Mouse (Mus musculus) embryonic fibroblast, embryonic 13.5 days (primary cell): Measurements from ENCODE around the gene Herc3. TPM values are rescaled to one million over a fixed set of nuclear protein-coding genes. Genes with fewer than 3 reads are reported as not detected.
"Not testable (repeated sequence)": the region's sequence is repeated elsewhere in the genome, so short reads cannot be mapped to it uniquely, and the experiment has no call there.

ENCODE experiments used
- H3K27ac ChIP-seq: 2 replicates; pipeline ENCODE4 v1.5.1; 2012; ENCODE audit warnings: low read length, control low read depth, inconsistent platforms; ENCODE audit not compliant: insufficient read depth
- H3K4me1 ChIP-seq: 2 replicates; pipeline ENCODE4 v1.6.1; 2011; ENCODE audit warnings: low read length; ENCODE audit not compliant: control insufficient read depth, insufficient read depth
- H3K4me3 ChIP-seq: 2 replicates; pipeline ENCODE4 v1.5.1; 2011; ENCODE audit warnings: mild to moderate bottlenecking, control low read depth, low read length; ENCODE audit not compliant: insufficient read depth
- CTCF ChIP-seq: IDR thresholded peaks from 2 replicates; pipeline ENCODE4 v1.5.1; 2011; ENCODE audit warnings: mild to moderate bottlenecking, control low read depth, low read length, moderate library complexity, borderline replicate concordance; ENCODE audit not compliant: insufficient read depth
- POLR2A ChIP-seq: IDR thresholded peaks from 2 replicates; pipeline ENCODE4 v1.6.1; 2011; ENCODE audit warnings: low read depth, mild to moderate bottlenecking, control low read depth, low read length, moderate library complexity
- polyA plus RNA-seq: library from polyadenylated mRNA; stranded (reverse); fragments of >200 nt; gene quantifications from 2 replicates; pipeline ENCODE4 v1.2.4, GENCODE M21; 2011; ENCODE audit warnings: low read depth; ENCODE audit not compliant: missing spikeins, insufficient read length

Herc3 gene
- 13.5 and 16.7 TPM in 2 replicates for polyA plus RNA-seq

DNA sequence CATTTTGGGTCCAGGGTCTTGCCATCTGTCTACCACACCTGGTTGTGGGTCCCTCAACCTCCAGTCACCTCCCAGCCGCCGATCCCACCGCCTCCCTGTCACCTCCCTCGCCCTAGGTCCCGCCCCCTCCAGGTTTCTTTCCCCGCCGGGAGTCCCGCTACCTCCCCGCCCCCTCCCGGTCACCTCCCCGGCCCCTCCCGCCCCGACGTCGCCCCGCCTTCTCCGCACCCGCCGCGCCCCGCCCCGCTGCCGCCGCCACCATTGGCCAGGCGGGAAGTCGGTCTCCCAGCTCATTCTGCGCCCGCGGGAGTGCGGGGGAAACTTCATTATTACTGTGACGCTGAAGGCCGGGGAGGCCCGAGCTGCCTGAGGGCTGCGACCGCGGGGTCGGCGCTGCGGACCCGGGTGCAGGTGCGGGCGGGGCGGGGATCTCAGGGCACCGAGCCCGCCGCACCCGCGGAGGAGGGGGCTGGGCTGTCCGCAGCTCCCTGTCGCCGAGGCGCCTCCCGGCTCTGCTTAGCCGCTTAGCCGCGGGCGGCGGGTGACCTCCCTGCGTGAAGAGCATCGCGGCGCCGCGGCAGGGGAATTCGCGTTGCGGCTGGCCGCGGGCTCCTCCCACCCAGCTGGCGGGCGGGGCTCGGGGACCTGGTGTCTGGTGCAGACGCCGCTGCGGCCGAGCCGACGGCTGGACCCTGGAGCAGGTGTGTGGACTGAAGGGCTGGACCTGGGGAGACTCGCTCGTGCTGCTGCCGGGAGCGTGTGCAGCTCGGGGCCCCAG lies at the start of gene Herc3:
Gene Herc3 (plus strand): TSS at position 234 of the 778 bp plus-strand sequence.
- Histone ChIP-seq H3K27ac (no peak within 1 kb of the TSS), H3K4me1 (peaks cover 7% of the 10 kb centered on the region), H3K4me3 (peak within 1 kb of the TSS; percentile 89)
- TF ChIP-seq POLR2A, result peak; percentile 57
- TF ChIP-seq CTCF, result no peak

DNA sequence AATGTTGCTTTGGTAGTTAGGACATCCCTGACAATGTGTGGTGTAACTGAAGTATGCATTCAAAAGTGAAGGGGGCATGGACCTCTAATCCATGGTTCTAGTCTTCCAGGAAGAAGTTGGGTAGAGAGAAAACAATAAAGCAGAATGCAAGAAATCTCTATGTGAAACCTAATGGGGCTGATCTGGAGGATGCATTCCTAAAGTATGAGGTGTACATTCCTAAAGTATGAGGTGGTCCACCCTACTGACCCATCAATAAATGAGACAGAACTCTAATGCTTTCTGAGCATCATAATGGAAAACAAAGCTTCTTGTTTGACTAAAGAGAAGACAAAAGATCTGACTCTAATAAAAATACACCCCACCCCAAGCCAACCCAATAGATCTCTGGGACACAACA lies 29.9 kb upstream of the Herc3 start:
- Histone ChIP-seq H3K4me1 (no peaks in the 10 kb centered on the region), H3K4me3 (no peak overlapping the region), H3K27ac (no peak overlapping the region)
- TF ChIP-seq CTCF (no peak), POLR2A (no peak)

DNA sequence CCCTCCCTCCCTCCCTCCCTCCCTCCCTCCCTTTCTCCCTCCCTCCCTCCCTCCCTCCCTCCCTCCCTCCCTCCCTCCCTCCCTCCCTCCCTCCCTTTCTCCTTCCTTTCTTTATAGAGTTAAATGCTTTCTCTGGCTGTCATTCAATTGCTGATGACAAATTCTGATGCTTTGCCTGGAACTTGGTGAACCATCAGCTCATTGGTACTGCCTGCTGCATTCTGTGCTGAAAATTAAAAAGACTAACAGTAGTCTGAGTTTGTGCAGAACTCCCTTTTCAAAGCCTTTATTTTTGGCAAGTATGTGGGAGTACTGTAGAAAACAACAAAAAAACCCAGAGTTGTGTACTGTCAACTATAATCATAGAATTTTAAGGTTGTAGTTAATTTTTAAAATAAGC lies 16.9 kb upstream of the Herc3 start:
- Histone ChIP-seq H3K4me3 (no peak overlapping the region), H3K4me1 (no peaks in the 10 kb centered on the region), H3K27ac (no peak overlapping the region)
- TF ChIP-seq POLR2A (no peak), CTCF (no peak)

DNA sequence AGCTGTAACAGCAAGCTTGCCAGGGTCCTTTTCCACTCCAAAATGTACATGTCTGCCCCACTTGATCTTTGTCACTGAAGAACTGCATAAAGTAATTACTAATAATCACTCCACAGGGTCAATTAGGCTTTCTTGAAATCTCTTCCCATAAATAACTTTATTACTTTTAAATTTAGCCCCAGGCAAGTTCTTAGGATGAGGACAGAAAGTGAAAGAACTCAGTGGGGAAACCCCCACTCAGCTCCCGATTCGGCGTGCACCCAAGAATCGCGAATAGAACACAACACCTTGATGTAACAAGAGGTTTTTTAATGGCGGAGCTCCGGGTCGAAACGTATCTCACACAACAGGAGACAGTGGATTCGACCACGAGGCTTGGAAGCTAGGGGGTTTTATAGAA lies 14.2 kb upstream of the Herc3 start:
- H3K27ac ChIP-seq, H3K4me1 ChIP-seq, H3K4me3 ChIP-seq: not testable (repeated sequence)

DNA sequence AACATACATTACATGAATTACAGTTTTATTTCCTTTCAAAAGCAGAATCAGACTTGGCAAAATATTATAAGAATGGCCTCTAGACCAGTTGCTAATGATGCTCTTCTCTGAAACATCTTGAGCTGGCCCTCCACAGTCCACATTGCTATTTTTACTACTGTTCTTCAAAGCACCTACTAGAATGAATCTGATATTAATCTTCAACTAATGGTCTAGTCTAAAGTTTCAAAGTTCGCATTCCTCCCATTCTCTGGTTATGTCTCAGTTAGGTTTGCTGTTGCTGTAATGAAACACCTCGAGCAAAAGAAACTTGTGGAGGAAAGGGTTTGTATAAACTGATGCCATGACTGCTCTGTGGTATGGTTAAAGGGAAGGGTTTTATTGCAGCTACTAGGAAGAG lies 5.6 kb upstream of the Herc3 start:
- Histone ChIP-seq H3K4me3 (no peak overlapping the region), H3K27ac (no peak overlapping the region), H3K4me1 (no peaks in the 10 kb centered on the region; the same call in 1 of the 2 replicates)
- TF ChIP-seq CTCF (no peak), POLR2A (no peak)

DNA sequence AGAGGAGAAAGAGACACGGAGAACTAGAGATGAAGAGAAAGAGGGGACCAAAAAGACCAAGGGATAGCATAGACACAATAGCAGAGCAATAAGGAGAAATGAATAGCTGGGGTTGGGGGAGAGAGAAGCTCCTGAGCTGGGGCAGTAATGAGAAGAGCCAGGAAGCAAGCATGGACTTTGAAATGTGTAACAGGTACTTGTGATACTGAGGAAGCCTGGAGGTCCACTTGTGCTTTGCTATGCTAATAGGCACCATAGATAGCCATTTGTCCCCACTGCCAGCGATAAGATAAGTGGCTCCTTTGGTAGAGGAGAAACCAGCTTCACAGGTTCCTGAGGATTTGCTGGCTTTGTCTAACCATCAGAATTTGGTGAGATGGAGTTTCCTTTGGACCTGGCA lies 5.2 kb upstream of the Herc3 start:
- TF ChIP-seq POLR2A (no peak), CTCF (no peak)
- H3K4me1 ChIP-seq, result no peaks in the 10 kb centered on the region; the same call in 1 of the 2 replicates

DNA sequence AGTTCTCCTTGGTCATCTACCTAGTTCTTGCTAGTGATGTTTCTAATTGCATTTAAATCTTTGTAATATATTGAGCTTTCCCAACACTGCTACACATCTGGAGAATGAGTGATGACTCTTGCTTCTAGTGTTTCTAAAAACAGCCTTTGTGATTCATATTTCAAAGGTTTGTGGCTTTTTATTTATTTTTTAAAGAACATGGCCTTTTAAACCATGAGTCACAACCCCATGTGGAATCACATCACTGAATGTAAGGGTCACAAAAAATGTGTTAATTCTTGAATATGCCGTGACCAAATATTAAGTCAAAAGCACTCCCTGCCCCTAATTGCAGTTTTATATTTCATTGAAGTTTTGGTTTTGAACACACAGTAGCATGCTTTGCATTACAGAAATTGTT lies 2.7 kb upstream of the Herc3 start:
- Histone ChIP-seq H3K27ac (no peak overlapping the region), H3K4me3 (no peak overlapping the region), H3K4me1 (peaks cover 2% of the 10 kb centered on the region)
- TF ChIP-seq POLR2A, result no peak
- no peak for TF ChIP-seq CTCF

More for the DNA sequence above, 5.2 kb upstream of the Herc3 start:
- Histone ChIP-seq H3K27ac (no peak overlapping the region), H3K4me3 (no peak overlapping the region)

DNA sequence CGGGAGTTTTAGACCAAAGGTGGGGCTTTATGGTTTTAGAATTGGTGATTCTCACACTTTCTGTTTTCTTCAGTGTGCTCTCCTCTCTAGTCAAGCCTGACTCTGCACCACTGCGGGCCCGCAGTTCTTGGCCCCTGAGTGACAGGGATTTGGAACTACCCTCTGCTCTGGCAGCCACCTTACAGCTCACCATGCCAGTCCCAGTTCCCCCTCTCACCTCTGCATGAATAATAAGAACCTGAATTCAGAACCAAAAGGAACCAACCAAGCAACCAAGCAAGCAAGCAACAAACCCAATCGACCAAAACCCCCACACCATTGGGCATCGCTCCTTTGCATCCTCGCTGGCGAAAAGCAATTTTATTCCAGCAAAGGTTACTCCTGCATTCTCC lies 429 bp upstream of the Herc3 start:
- H3K27ac ChIP-seq, result no peak overlapping the region
- TF ChIP-seq CTCF (no peak), POLR2A (no peak)
- peak overlapping the region; percentile 31 for H3K4me3 ChIP-seq
- H3K4me1 ChIP-seq, result peaks cover 5% of the 10 kb centered on the region

DNA sequence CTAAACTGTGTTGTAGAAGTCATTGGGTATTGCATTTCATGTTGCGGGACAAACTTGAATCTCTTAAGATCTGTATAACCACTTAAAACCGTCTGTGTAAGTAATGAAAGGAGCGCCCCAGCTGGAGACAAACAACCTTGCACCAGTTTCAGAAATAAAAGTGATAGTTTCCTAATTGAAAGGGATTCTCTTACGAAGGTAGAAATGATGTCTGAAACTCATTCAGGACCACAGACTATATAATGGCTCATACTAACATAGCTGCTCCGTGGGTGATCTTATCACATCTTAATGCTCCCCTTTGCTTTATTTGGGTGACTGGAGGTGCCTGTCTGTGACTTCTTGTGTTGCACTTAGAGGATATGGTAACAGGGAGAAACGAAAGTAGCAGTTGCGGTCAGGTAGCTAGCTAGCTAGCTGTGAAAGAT lies 1.3 kb downstream of the Herc3 start:
- H3K4me3 ChIP-seq, result peak overlapping the region; percentile 36
- TF ChIP-seq POLR2A (no peak), CTCF (no peak)
- H3K4me1 ChIP-seq, result peaks cover 7% of the 10 kb centered on the region
- H3K27ac ChIP-seq, result no peak overlapping the region

DNA sequence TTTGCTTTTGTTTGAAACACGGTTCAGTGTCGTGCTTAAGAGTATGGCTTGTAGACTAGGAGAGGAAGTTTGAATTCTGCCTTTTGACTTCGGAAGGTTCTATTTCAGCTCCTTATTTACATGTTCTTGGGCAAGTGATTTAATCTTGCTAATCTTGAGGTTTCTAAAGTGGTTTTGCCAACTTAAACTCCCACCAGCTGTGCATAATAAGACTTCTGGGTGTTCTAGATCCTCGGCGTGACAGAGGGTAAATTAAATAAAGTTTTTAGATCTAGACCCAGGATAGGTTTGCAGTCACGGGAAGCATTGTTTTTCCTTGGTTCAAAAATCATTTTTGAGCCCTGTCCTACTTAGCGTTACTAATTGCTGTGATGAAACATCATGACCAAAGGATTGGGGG lies 3.2 kb downstream of the Herc3 start:
- Histone ChIP-seq H3K27ac (no peak overlapping the region), H3K4me1 (peaks cover 7% of the 10 kb centered on the region), H3K4me3 (no peak overlapping the region)
- TF ChIP-seq CTCF, result no peak
- TF ChIP-seq POLR2A, result no peak
